In the genomic region with DNA sequence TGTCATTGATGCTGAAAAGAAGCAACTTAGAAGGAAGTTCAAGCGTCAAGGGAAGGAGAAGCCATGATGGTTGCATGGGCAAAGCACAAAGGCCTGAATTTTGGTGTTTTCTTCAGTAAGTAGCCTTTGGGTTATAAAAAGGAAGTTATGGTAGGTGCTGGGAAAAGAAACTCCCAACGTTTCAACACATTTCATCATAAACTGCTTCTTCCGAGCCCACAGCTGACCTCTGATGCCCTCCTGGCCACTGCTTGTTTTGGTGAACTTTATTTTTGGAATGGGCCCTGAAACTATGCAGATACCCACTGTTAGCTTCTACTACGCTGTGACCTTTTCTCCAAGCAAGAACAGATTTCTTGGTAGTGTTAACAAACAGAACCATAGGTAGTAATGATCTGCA, we compare ENCODE assay signal across 25 mouse cellular contexts. TPM values are rescaled to one million over a fixed set of nuclear protein-coding genes. Genes with fewer than 3 reads are reported as not detected.
DNase-seq lines count a peak whose midpoint lies in the region; TF ChIP-seq lines count a peak whose summit lies in the region.
"Had no signal": no experiment of that assay in that cellular context is flagged by ENCODE, and none has a peak within 500 bp of the region (broad histone marks: within the 10 kb centered on the region; RNA-seq: fewer than 3 reads in every experiment).

No protein-coding gene starts in this region.

- 10% methylated on average over 4 of the region's 4 CpGs for WGBS in macrophage (ENCODE audit: missing documents)

- H3K4me3 ChIP-seq in gastrocnemius, adult 2 months: no peak overlapping the region
- H3K4me3 ChIP-seq in macrophage (ENCODE audit: inconsistent target): no peak overlapping the region
- H3K4me3 ChIP-seq: embryonic facial prominence, embryonic 10.5 days; embryonic facial prominence, embryonic 15.5 days; forebrain, embryonic 12.5 days; hindbrain, embryonic 13.5 days; liver, embryonic 13.5 days; neural tube, embryonic 13.5 days had no signal

- peak overlapping the region; percentile 32; the same call in 1 of the 2 replicates for H3K27ac ChIP-seq in gastrocnemius, adult 2 months
- peak overlapping the region; percentile 93 for H3K27ac ChIP-seq in macrophage
- H3K27ac ChIP-seq: embryonic facial prominence, embryonic 10.5 days; embryonic facial prominence, embryonic 15.5 days; forebrain, embryonic 12.5 days; hindbrain, embryonic 13.5 days; liver, embryonic 13.5 days; neural tube, embryonic 13.5 days; stomach, postnatal 0 days had no signal

- H3K79me2 ChIP-seq in macrophage (ENCODE audit: inconsistent target): no peaks in the 10 kb centered on the region; the same call in 1 of the 2 replicates

- intact Hi-C loops in gastrocnemius, adult 2 months (cut with DNase I): no loop called here

- no peak for DNase-seq in gastrocnemius, adult 2 months
- DNase-seq in gastrocnemius, adult 18-20 months (ENCODE audit: low spot score): no peak
- DNase-seq in lung, postnatal 36 days: peak; percentile 33
- DNase-seq in lung, postnatal 14 days: no peak
- no peak for DNase-seq in urinary bladder, postnatal 36 days (ENCODE audit: low spot score in 2 of 2)
- no peak for DNase-seq in adrenal gland, postnatal 25 days
- no peak for DNase-seq in cerebellum, postnatal 14 days
- DNase-seq: cerebellum, adult 11 months; cerebellum, postnatal 10 days; forebrain, postnatal 0 days; gastrocnemius, postnatal 14 days; heart, adult 11 months; heart, postnatal 4 days; kidney, postnatal 14 days; layer of hippocampus, adult 9-11 months; liver, embryonic 13.5 days; lung, embryonic 14.5 days; right cerebral cortex, postnatal 4 days had no signal

- TF ChIP-seq CTCF in gastrocnemius, adult 2 months (IDR thresholded peaks at IDR 0.05): no peak

- H3K36me3 ChIP-seq in macrophage (ENCODE audit: inconsistent target): peaks cover 39% of the 10 kb centered on the region
- H3K36me3 ChIP-seq: forebrain, embryonic 12.5 days had no signal

RNA-seq across cellular contexts. Expression of a gene that starts 41.8 kb away (rescaled TPM):
- total RNA-seq in gastrocnemius, adult 2 months (2021): 1 to 10 TPM; 4.2 to 6.2 TPM
- 1 to 10 TPM; 3.3 to 7.8 TPM for total RNA-seq in gastrocnemius, adult 18-20 months (2021)
- total RNA-seq in macrophage (2018; cell fraction: chromatin; rRNA removed): 1 to 10 TPM in 15 of 26 experiments, under 1 TPM in 4, not detected in 7; 0.86 to 6.4 (median 2.3) TPM
- total RNA-seq in macrophage (2018; cell fraction: cytosol; rRNA removed): 10 to 100 TPM in 1 of 26 experiments, 1 to 10 TPM in 25; 3.2 to 14.2 (median 6.2) TPM
- total RNA-seq in macrophage (2018; cell fraction: nucleus; rRNA removed): 10 to 100 TPM in 4 of 26 experiments, 1 to 10 TPM in 22; 1.2 to 12.4 (median 6.3) TPM
- 4.3 to 7.9 TPM (median 7.0 TPM) in 3 replicates for polyA plus RNA-seq in macrophage (2018)
- 16.4 and 17.6 TPM in 2 replicates for total RNA-seq in adrenal gland, postnatal 25 days (2021)

RNA-seq across cellular contexts. Expression of a gene that starts 58.0 kb away (rescaled TPM):
- 1 to 10 TPM; 7.3 to 9.2 TPM for total RNA-seq in gastrocnemius, adult 2 months (2021)
- total RNA-seq in gastrocnemius, adult 18-20 months (2021): 1 to 10 TPM; 6.6 to 9.1 TPM
- 100 to 1,000 TPM; 107 to 506 (median 204) TPM for total RNA-seq in macrophage (2018; cell fraction: chromatin; rRNA removed)
- total RNA-seq in macrophage (2018; cell fraction: cytosol; rRNA removed): 10 to 100 TPM; 25.3 to 66.2 (median 31.2) TPM
- 100 to 1,000 TPM in 24 of 26 experiments, 10 to 100 TPM in 2; 74.2 to 310 (median 147) TPM for total RNA-seq in macrophage (2018; cell fraction: nucleus; rRNA removed)
- 17.0 to 28.6 TPM (median 18.0 TPM) in 3 replicates for polyA plus RNA-seq in macrophage (2018)
- total RNA-seq in adrenal gland, postnatal 25 days (2021): 107 and 122 TPM in 2 replicates

Comparison
In these comparisons a context has a peak if more than half of its experiments do, and no peak if none do; other contexts are left out.
1. RNA of a gene that starts 58.0 kb away (total RNA-seq): 107 to 122 TPM in adrenal gland, postnatal 25 days; 7.3 to 9.2 TPM in gastrocnemius, adult 2 months and 6.6 to 9.1 TPM in gastrocnemius, adult 18-20 months; every median in the first group is over 10 times any median in the second.